Comparison of ENCODE assay signal across 22 mouse cellular contexts in the genomic region with DNA sequence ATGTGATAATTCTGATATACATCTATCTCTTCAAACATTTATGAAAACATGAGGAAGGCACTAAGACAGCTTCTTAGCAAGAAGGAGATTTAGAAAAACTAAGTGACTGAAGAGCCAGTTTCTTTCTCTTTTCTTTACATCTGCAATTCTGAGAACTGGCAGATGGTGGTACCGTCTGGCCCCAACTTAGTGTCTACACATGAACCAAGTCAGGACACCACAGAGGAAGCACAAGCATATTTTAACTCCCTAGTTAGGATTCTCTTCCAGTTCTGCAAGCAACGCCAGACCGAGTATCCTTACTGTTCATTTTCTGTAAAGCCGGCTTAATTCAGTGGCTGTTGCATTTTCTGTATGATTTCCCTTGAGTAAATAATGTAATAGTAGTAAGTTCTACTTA.
DNase-seq lines count a peak whose midpoint lies in the region; ATAC-seq and TF ChIP-seq lines count a peak whose summit lies in the region.
"Had no signal": no experiment of that assay in that cellular context is flagged by ENCODE, and none has a peak within 500 bp of the region (broad histone marks: within the 10 kb centered on the region; RNA-seq: fewer than 3 reads in every experiment).

No protein-coding gene starts in this region.

- TF ChIP-seq POLR2A in brain, embryonic 14.5 days (IDR thresholded peaks at IDR 0.05; ENCODE audit: borderline replicate concordance, extremely low read depth, insufficient read depth, insufficient read length, poor library complexity, severe bottlenecking), result no peak

- 89% methylated on average over 4 of the region's 4 CpGs for WGBS in midbrain, embryonic 10.5 days
- 93% methylated on average over 4 of the region's 4 CpGs for WGBS in midbrain, embryonic 11.5 days

- H3K9me3 ChIP-seq in midbrain, embryonic 10.5 days (replicated peaks), result no peaks in the 10 kb centered on the region
- no peaks in the 10 kb centered on the region for H3K9me3 ChIP-seq in midbrain, embryonic 11.5 days (ENCODE audit: control insufficient read depth, low read length)
- H3K9me3 ChIP-seq: embryonic facial prominence, embryonic 10.5 days; heart, embryonic 10.5 days; intestine, embryonic 15.5 days; limb, embryonic 10.5 days; midbrain, embryonic 13.5 days had no signal

- H3K4me3 ChIP-seq in midbrain, embryonic 10.5 days, result no peak overlapping the region
- no peak overlapping the region for H3K4me3 ChIP-seq in midbrain, embryonic 11.5 days (ENCODE audit: low read depth, low read length)
- H3K4me3 ChIP-seq: embryonic facial prominence, embryonic 10.5 days; heart, embryonic 10.5 days; intestine, embryonic 15.5 days; limb, embryonic 10.5 days; midbrain, embryonic 13.5 days had no signal

- no peak overlapping the region for H3K9ac ChIP-seq in midbrain, embryonic 11.5 days (ENCODE audit: low read length)
- H3K9ac ChIP-seq: hindbrain, embryonic 14.5 days; intestine, embryonic 15.5 days; midbrain, embryonic 13.5 days had no signal

- H3K27me3 ChIP-seq in midbrain, embryonic 10.5 days (ENCODE audit: low read depth, poor library complexity, severe bottlenecking), result no peaks in the 10 kb centered on the region
- H3K27me3 ChIP-seq in midbrain, embryonic 11.5 days (ENCODE audit: control insufficient read depth, insufficient read depth, low read length), result no peaks in the 10 kb centered on the region
- H3K27me3 ChIP-seq: intestine, embryonic 15.5 days; midbrain, embryonic 13.5 days had no signal

- H3K4me2 ChIP-seq in midbrain, embryonic 11.5 days, result no peak overlapping the region
- H3K4me2 ChIP-seq: hindbrain, embryonic 14.5 days; intestine, embryonic 15.5 days; liver, embryonic 11.5 days; midbrain, embryonic 13.5 days had no signal

- TF ChIP-seq CTCF in brain, embryonic 14.5 days (IDR thresholded peaks at IDR 0.05; ENCODE audit: borderline replicate concordance, extremely low read depth, insufficient read depth, insufficient read length), result no peak

- intact Hi-C loops in left cerebral cortex, postnatal 25 days (cut with DNase I), result no loop called here

- H3K4me1 ChIP-seq in midbrain, embryonic 10.5 days, result no peaks in the 10 kb centered on the region
- no peaks in the 10 kb centered on the region for H3K4me1 ChIP-seq in midbrain, embryonic 11.5 days (ENCODE audit: control insufficient read depth, insufficient read depth, low read length)
- H3K4me1 ChIP-seq: intestine, embryonic 15.5 days; limb, embryonic 10.5 days; midbrain, embryonic 13.5 days had no signal

- no peak for ATAC-seq in midbrain, embryonic 11.5 days (ENCODE audit: low FRiP score)
- ATAC-seq: intestine, embryonic 15.5 days; midbrain, embryonic 13.5 days had no signal

- peak; percentile 85 for DNase-seq in brain, adult 2 months (ENCODE audit: low read depth, low spot score)
- DNase-seq in brain, embryonic 14.5 days (ENCODE audit: low read depth), result peak; percentile 32
- peak; percentile 22 for DNase-seq in layer of hippocampus, adult 9-10 months (ENCODE audit: low spot score)
- peak; percentile 24 to 79 for DNase-seq in left cerebral cortex, postnatal 25 days (ENCODE audit: low spot score in 2 of 2)
- no peak for DNase-seq in cerebellum, postnatal 14 days
- no peak for DNase-seq in midbrain, embryonic 10.5 days (ENCODE audit: low spot score)
- DNase-seq in midbrain, embryonic 11.5 days (ENCODE audit: low spot score, missing footprints), result no peak
- no peak for DNase-seq in lung, postnatal 10 days
- DNase-seq: cerebellum, adult 11 months; cerebellum, postnatal 36 days; gastrocnemius, postnatal 36 days; heart, postnatal 10 days; lung, adult 2 months; lung, postnatal 4 days; thymus, postnatal 4 days had no signal

- no peaks in the 10 kb centered on the region for H3K36me3 ChIP-seq in midbrain, embryonic 10.5 days
- no peaks in the 10 kb centered on the region for H3K36me3 ChIP-seq in midbrain, embryonic 11.5 days (ENCODE audit: control insufficient read depth, insufficient read depth, low read length)
- H3K36me3 ChIP-seq: embryonic facial prominence, embryonic 10.5 days; heart, embryonic 10.5 days; intestine, embryonic 15.5 days; limb, embryonic 10.5 days; midbrain, embryonic 13.5 days had no signal

- H3K27ac ChIP-seq in midbrain, embryonic 10.5 days (replicated peaks), result no peak overlapping the region
- no peak overlapping the region for H3K27ac ChIP-seq in midbrain, embryonic 11.5 days (ENCODE audit: low read depth, low read length)
- H3K27ac ChIP-seq: embryonic facial prominence, embryonic 10.5 days; heart, embryonic 10.5 days; hindbrain, embryonic 14.5 days; intestine, embryonic 15.5 days; limb, embryonic 10.5 days; midbrain, embryonic 13.5 days had no signal

Comparison
In these comparisons a context has a peak if more than half of its experiments do, and no peak if none do; other contexts are left out.
1. DNase-seq: peak in brain, adult 2 months (single experiment), brain, embryonic 14.5 days (single experiment), layer of hippocampus, adult 9-10 months (single experiment) and left cerebral cortex, postnatal 25 days (2 of 2); none in cerebellum, postnatal 14 days (0 of 2), midbrain, embryonic 10.5 days (single experiment), midbrain, embryonic 11.5 days (single experiment) and lung, postnatal 10 days (single experiment).